Mouse (Mus musculus): ENCODE data around the gene Fkbp3.

- TF ChIP-seq CTCF (IDR thresholded peaks at IDR 0.05; ENCODE audit: control insufficient read depth, insufficient read depth, low read length): no peak
- no peak for TF ChIP-seq POLR2A (IDR thresholded peaks at IDR 0.05; ENCODE audit: borderline replicate concordance, control insufficient read depth, low read depth, low read length)
Observed at GRCm38 (mm10) chr12:65074651-65075050, 844 bp upstream of the Fkbp3 start.

Measured in bone marrow, adult 2 months (tissue).